Mouse (Mus musculus): Measurements from ENCODE around the gene Ctdsp2.

The Ctdsp2 gene

GRCm38 (mm10) chr10:126990313-126991056 is 12.0 kb downstream of the Ctdsp2 start:
- peak; percentile 87 to 89 for DNase-seq

- DNase-seq: no peak
Observed at GRCm38 (mm10) chr10:126991676-126992075, 13.2 kb downstream of the Ctdsp2 start.

GRCm38 (mm10) chr10:126993621-126994020 is 15.1 kb downstream of the Ctdsp2 start:
- DNase-seq: no peak

GRCm38 (mm10) chr10:126997340-126998113 is 19.0 kb downstream of the Ctdsp2 start:
- DNase-seq: peak; percentile 20 to 54

GRCm38 (mm10) chr10:127000529-127000928 is 22.0 kb downstream of the Ctdsp2 start, which contains the start of gene Avil:
Avil (plus strand) TSS chr10:127000709.
- DNase-seq: no peak

- no peak for DNase-seq
Observed at GRCm38 (mm10) chr10:127001297-127001696, 22.8 kb downstream of the Ctdsp2 start.

GRCm38 (mm10) chr10:127002056-127002455 is 23.5 kb downstream of the Ctdsp2 start:
- DNase-seq: no peak

GRCm38 (mm10) chr10:127002765-127003164 is 24.2 kb downstream of the Ctdsp2 start:
- DNase-seq: no peak

GRCm38 (mm10) chr10:127003334-127003733 is 24.8 kb downstream of the Ctdsp2 start:
- DNase-seq: no peak

GRCm38 (mm10) chr10:127003806-127004205 is 25.3 kb downstream of the Ctdsp2 start:
- no peak for DNase-seq

GRCm38 (mm10) chr10:127016488-127016887 is 38.0 kb downstream of the Ctdsp2 start:
- DNase-seq: no peak

- DNase-seq: no peak
Observed at GRCm38 (mm10) chr10:127017071-127017470, 38.6 kb downstream of the Ctdsp2 start.

- no peak for DNase-seq
Observed at GRCm38 (mm10) chr10:127018422-127018821, 39.9 kb downstream of the Ctdsp2 start.

- DNase-seq: peak; percentile 89 to 97
Observed at GRCm38 (mm10) chr10:127030336-127031296, 52.1 kb downstream of the Ctdsp2 start, which contains the start of gene Tsfm. Tsfm (minus strand) TSS chr10:127030840.

GRCm38 (mm10) chr10:127033301-127033741 is 54.8 kb downstream of the Ctdsp2 start:
- no peak for DNase-seq

GRCm38 (mm10) chr10:127036273-127036672 is 57.8 kb downstream of the Ctdsp2 start:
- DNase-seq: no peak

GRCm38 (mm10) chr10:127037641-127038040 is 59.1 kb downstream of the Ctdsp2 start:
- DNase-seq: no peak

GRCm38 (mm10) chr10:127040569-127041214 is 62.2 kb downstream of the Ctdsp2 start:
- peak; percentile 34 to 38 for DNase-seq

GRCm38 (mm10) chr10:127041274-127041766 is 62.8 kb downstream of the Ctdsp2 start, which contains the start of the genes Mettl1 and Eef1akmt3:
Mettl1 (plus strand) TSS chr10:127041414.
Eef1akmt3 (minus strand) TSS chr10:127041513.
- peak in 1 of 2 experiments; percentile 49 for DNase-seq

- DNase-seq: peak; percentile 82 to 92
Observed at GRCm38 (mm10) chr10:127041774-127042338, 63.3 kb downstream of the Ctdsp2 start.

GRCm38 (mm10) chr10:127042468-127043115 is 64.1 kb downstream of the Ctdsp2 start:
- no peak for DNase-seq
